ENCODE assay signal across 21 mouse cellular contexts in genomic region chr3:92578652-92579413, GRCm38 (mm10). TPM values are rescaled to one million over a fixed set of nuclear protein-coding genes. Genes with fewer than 3 reads are reported as not detected.
"Had no signal": no experiment of that assay in that cellular context is flagged by ENCODE, and none has a peak within 500 bp of the region (broad histone marks: within the 10 kb centered on the region; RNA-seq: fewer than 3 reads in every experiment).

No protein-coding gene starts in this region.

- H3K4me2 ChIP-seq: hindbrain, embryonic 15.5 days; kidney, embryonic 15.5 days; limb, embryonic 13.5 days; liver, embryonic 13.5 days; midbrain, embryonic 13.5 days; neural tube, embryonic 15.5 days had no signal

- ATAC-seq: midbrain, embryonic 13.5 days had no signal

- H3K27me3 ChIP-seq: hindbrain, embryonic 15.5 days; kidney, embryonic 15.5 days; limb, embryonic 13.5 days; liver, embryonic 13.5 days; midbrain, embryonic 13.5 days; neural tube, embryonic 15.5 days had no signal

- H3K36me3 ChIP-seq: hindbrain, embryonic 15.5 days; kidney, embryonic 15.5 days; limb, embryonic 13.5 days; liver, embryonic 13.5 days; midbrain, embryonic 13.5 days; neural tube, embryonic 15.5 days had no signal

- DNase-seq: kidney, adult 2 months; kidney, postnatal 14 days; layer of hippocampus, adult 9-11 months; layer of hippocampus, postnatal 36 days; left cerebral cortex, postnatal 4 days; liver, embryonic 13.5 days; lung, adult 18-20 months; thymus, adult 2 months; thymus, postnatal 25 days had no signal

- H3K27ac ChIP-seq: hindbrain, embryonic 15.5 days; kidney, embryonic 15.5 days; limb, embryonic 13.5 days; liver, embryonic 13.5 days; midbrain, embryonic 13.5 days; neural tube, embryonic 15.5 days had no signal

- H3K4me1 ChIP-seq: hindbrain, embryonic 15.5 days; kidney, embryonic 15.5 days; limb, embryonic 13.5 days; liver, embryonic 13.5 days; midbrain, embryonic 13.5 days; neural tube, embryonic 15.5 days had no signal

- H3K9me3 ChIP-seq: hindbrain, embryonic 15.5 days; kidney, embryonic 15.5 days; limb, embryonic 13.5 days; liver, embryonic 13.5 days; midbrain, embryonic 13.5 days; neural tube, embryonic 15.5 days had no signal

- H3K4me3 ChIP-seq: hindbrain, embryonic 15.5 days; kidney, embryonic 15.5 days; limb, embryonic 13.5 days; liver, embryonic 13.5 days; midbrain, embryonic 13.5 days; myocyte; neural tube, embryonic 15.5 days had no signal

- H3K9ac ChIP-seq: hindbrain, embryonic 15.5 days; kidney, embryonic 15.5 days; limb, embryonic 13.5 days; liver, embryonic 13.5 days; midbrain, embryonic 13.5 days; neural tube, embryonic 15.5 days had no signal

RNA-seq across cellular contexts. Expression of gene Ivl, which starts 5.3 kb away (rescaled TPM):
- total RNA-seq: layer of hippocampus, postnatal 36 days; left cerebral cortex, postnatal 10 days; left cerebral cortex, postnatal 4 days; megakaryocyte-erythroid progenitor cell, adult 5-6 weeks had no signal
- polyA plus RNA-seq: hindbrain, embryonic 15.5 days; large intestine, adult 2 months; limb, embryonic 13.5 days; lung, embryonic 16.5 days; midbrain, embryonic 13.5 days; myocyte; neural tube, embryonic 11.5 days; neural tube, embryonic 15.5 days; spleen, adult 2 months had no signal

RNA-seq across cellular contexts. Expression of gene Smcp, which starts 10.0 kb away (rescaled TPM):
- total RNA-seq: layer of hippocampus, postnatal 36 days; left cerebral cortex, postnatal 10 days; left cerebral cortex, postnatal 4 days; megakaryocyte-erythroid progenitor cell, adult 5-6 weeks had no signal
- polyA plus RNA-seq: hindbrain, embryonic 15.5 days; kidney, embryonic 15.5 days; large intestine, adult 2 months; limb, embryonic 13.5 days; liver, embryonic 13.5 days; lung, embryonic 16.5 days; midbrain, embryonic 13.5 days; myocyte; neural tube, embryonic 11.5 days; neural tube, embryonic 15.5 days; spleen, adult 2 months had no signal

RNA-seq across cellular contexts. Expression of gene 2210017I01Rik, which starts 28.5 kb away (rescaled TPM):
- total RNA-seq: layer of hippocampus, postnatal 36 days; left cerebral cortex, postnatal 10 days; left cerebral cortex, postnatal 4 days; megakaryocyte-erythroid progenitor cell, adult 5-6 weeks had no signal
- polyA plus RNA-seq: hindbrain, embryonic 15.5 days; kidney, adult 2 months; kidney, embryonic 15.5 days; large intestine, adult 2 months; limb, embryonic 13.5 days; liver, embryonic 13.5 days; lung, embryonic 16.5 days; midbrain, embryonic 13.5 days; myocyte; neural tube, embryonic 11.5 days; neural tube, embryonic 15.5 days; spleen, adult 2 months had no signal

RNA-seq across cellular contexts. Expression of gene Lce6a, which starts 42.6 kb away (rescaled TPM):
- total RNA-seq: layer of hippocampus, postnatal 36 days; left cerebral cortex, postnatal 10 days; left cerebral cortex, postnatal 4 days; megakaryocyte-erythroid progenitor cell, adult 5-6 weeks had no signal
- polyA plus RNA-seq: hindbrain, embryonic 15.5 days; kidney, adult 2 months; kidney, embryonic 15.5 days; large intestine, adult 2 months; limb, embryonic 13.5 days; liver, embryonic 13.5 days; lung, embryonic 16.5 days; midbrain, embryonic 13.5 days; myocyte; neural tube, embryonic 11.5 days; neural tube, embryonic 15.5 days; spleen, adult 2 months; thymus, adult 2 months had no signal

RNA-seq across cellular contexts. Expression of gene 2310046K23Rik, which starts 44.5 kb away (rescaled TPM):
- total RNA-seq: layer of hippocampus, postnatal 36 days; left cerebral cortex, postnatal 10 days; left cerebral cortex, postnatal 4 days; megakaryocyte-erythroid progenitor cell, adult 5-6 weeks had no signal
- polyA plus RNA-seq: hindbrain, embryonic 15.5 days; kidney, adult 2 months; kidney, embryonic 15.5 days; large intestine, adult 2 months; limb, embryonic 13.5 days; liver, embryonic 13.5 days; lung, embryonic 16.5 days; midbrain, embryonic 13.5 days; myocyte; neural tube, embryonic 11.5 days; neural tube, embryonic 15.5 days; spleen, adult 2 months had no signal
